Mouse (Mus musculus) testis, adult 2 months (tissue): ENCODE results near the gene Robo2.

ENCODE experiments used
- CTCF ChIP-seq: fragments of 200-500 bp; IDR thresholded peaks from 2 replicates; pipeline ENCODE4 v1.5.1; 2012; ENCODE audit warnings: low read depth, mild to moderate bottlenecking, inconsistent platforms, low read length, moderate library complexity; ENCODE audit not compliant: control insufficient read depth, insufficient read depth, insufficient replicate concordance
- POLR2A ChIP-seq: fragments of 200-500 bp; IDR thresholded peaks from 2 replicates; pipeline ENCODE4 v1.6.1; 2012; ENCODE audit warnings: low read depth, mild to moderate bottlenecking, inconsistent platforms, low read length, moderate library complexity; ENCODE audit not compliant: control insufficient read depth

DNA sequence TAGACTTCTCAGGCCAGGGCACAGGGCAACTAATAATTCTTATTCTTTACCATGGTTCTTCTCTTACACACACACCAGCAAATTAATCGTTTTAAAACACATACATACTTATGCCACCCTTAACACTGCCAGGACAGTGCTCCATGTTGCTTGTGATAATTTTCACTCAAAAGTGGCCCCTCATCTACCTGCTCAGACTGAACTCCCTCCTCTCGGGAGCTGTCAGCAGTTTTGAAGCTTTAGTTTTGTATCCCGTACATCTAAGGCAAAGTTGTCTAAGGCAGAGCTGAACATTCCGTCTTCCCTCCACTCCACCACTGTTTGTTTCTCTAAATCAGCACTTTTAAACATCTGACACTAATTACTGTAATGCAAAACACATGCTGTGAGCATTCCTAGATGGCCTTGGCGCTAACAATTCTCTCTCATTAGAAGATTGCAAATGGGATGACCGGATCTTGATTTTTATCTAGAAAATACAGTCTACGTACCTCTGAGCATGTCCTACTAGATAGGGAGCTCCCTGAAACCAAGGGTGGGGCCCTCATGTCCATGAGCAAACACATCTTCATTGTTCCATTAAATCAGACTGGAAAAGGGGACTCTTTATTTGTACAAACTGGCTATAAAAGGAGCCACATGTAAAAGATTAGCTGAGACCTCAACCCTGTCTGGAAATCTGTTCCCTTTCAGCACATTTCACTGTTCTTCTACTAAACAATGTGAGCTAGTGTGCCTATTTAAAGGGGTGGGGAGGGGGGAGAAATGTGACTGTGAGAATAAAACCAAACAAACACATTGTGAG lies 318.4 kb downstream of the Robo2 start:
- TF ChIP-seq POLR2A: no peak
- TF ChIP-seq CTCF: no peak
